Mouse (Mus musculus) midbrain, postnatal 0 days (tissue): Measurements from ENCODE around the gene Trmt44. TPM values are rescaled to one million over a fixed set of nuclear protein-coding genes. Genes with fewer than 3 reads are reported as not detected.
"Not testable (repeated sequence)": the region's sequence is repeated elsewhere in the genome, so short reads cannot be mapped to it uniquely, and the experiment has no call there.

Experiments
- ATAC-seq: fragments of 200-750 bp; cut with Nextera tagmentation; 2 replicates; pipeline ENCODE4 v1.8.0; 2017; ENCODE audit warnings: moderate number of reproducible peaks, mild to moderate bottlenecking, moderate TSS enrichment, moderate library complexity; ENCODE audit not compliant: low FRiP score
- DNase-seq: peaks from one replicate; pipeline ENCODE4 v3.0.0-alpha.2; 2015; ENCODE audit warnings: low spot score
- H3K27ac ChIP-seq: fragments of 300-500 bp; sonication (generic); 2 replicates; pipeline ENCODE4 v1.5.1; 2014; ENCODE audit warnings: low read depth, mild to moderate bottlenecking, low read length, mixed read lengths
- H3K27me3 ChIP-seq: fragments of 300-500 bp; sonication (generic); 2 replicates; pipeline ENCODE4 v1.6.1; 2014; ENCODE audit warnings: low read length, control low read depth, mixed read lengths; ENCODE audit not compliant: insufficient read depth
- H3K36me3 ChIP-seq: fragments of 300-500 bp; sonication (generic); 2 replicates; pipeline ENCODE4 v1.6.1; 2014; ENCODE audit warnings: low read length, control low read depth, mixed read lengths; ENCODE audit not compliant: insufficient read depth
- H3K4me1 ChIP-seq: fragments of 300-500 bp; sonication (generic); 2 replicates; pipeline ENCODE4 v1.6.1; 2014; ENCODE audit warnings: mild to moderate bottlenecking, control low read depth, antibody characterized with exemption, low read length, mixed read lengths; ENCODE audit not compliant: insufficient read depth
- H3K4me2 ChIP-seq: fragments of 300-500 bp; sonication (generic); 2 replicates; pipeline ENCODE4 v1.6.1; 2014; ENCODE audit warnings: low read depth, mild to moderate bottlenecking, low read length, mixed read lengths; ENCODE audit not compliant: poor library complexity, severe bottlenecking
- H3K4me3 ChIP-seq: fragments of 300-500 bp; sonication (generic); 2 replicates; pipeline ENCODE4 v1.5.1; 2014; ENCODE audit warnings: low read depth, mild to moderate bottlenecking, low read length, moderate library complexity
- H3K9ac ChIP-seq: fragments of 300-500 bp; sonication (generic); replicated peaks from 2 replicates; pipeline ENCODE4 v1.6.1; 2014; ENCODE audit warnings: mild to moderate bottlenecking, low read length, moderate library complexity, mixed read lengths; ENCODE audit not compliant: poor library complexity, severe bottlenecking
- H3K9me3 ChIP-seq: fragments of 300-500 bp; sonication (generic); 2 replicates; pipeline ENCODE4 v1.6.1; 2016; ENCODE audit warnings: low read length, control low read depth
- CTCF ChIP-seq: IDR thresholded peaks from 2 replicates; pipeline ENCODE4 v1.5.1; 2016; ENCODE audit warnings: antibody characterized with exemption, mild to moderate bottlenecking
- WGBS: fragments of 180-500 bp; shearing (Covaris S2); extraction: QIAGEN DNeasy Blood & Tissue Kit; methylation state at CpG from one replicate; pipeline ENCODE4 v1.1.7; 2014; 5-methylcytosine and 5-hydroxymethylcytosine counted together
- polyA plus RNA-seq: library from polyadenylated mRNA; unstranded; fragments of >200 nt; fragmentation: Nextera tagmentation; extraction: Ambion mirVana; gene quantifications from 2 replicates; pipeline ENCODE4 v1.2.1, GENCODE M21; 2015
- total RNA-seq: library from RNA; depleted of rRNA; stranded (reverse); fragments of >200 nt; gene quantifications from 2 replicates; pipeline ENCODE4 v1.2.3, GENCODE M21; 2014

The Trmt44 gene
- total and polyA plus RNA-seq, 2 experiments from 2014 or later: 4.9 to 5.8 TPM

DNA sequence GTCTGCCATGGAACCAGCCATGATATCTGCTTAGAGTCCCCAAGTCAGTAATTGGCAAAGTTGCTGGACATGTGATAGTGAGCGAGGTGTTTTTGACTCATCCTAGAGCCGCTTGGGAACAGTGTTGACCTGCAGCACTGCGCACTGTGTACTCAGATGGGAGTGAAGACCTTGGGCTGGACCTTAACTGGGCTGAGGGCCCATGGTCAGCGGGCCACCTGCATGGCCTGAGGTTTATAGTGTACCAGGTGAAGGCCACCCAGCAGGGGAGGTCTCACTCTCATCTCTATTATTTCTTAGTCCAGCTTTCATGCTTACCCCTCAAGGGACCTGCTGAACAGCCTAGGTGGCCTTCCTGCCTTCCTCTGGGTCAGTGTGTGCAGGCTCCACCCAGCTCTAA, 19.9 kb upstream of the Trmt44 start:
- no peak overlapping the region for H3K4me2 ChIP-seq
- H3K36me3 ChIP-seq: peaks cover 52% of the 10 kb centered on the region
- peaks cover 2% of the 10 kb centered on the region; the same call in 1 of the 2 replicates for H3K9me3 ChIP-seq
- no peaks in the 10 kb centered on the region for H3K27me3 ChIP-seq
- no peak for TF ChIP-seq CTCF
- H3K27ac ChIP-seq: no peak overlapping the region
- H3K4me3 ChIP-seq: no peak overlapping the region
- 98% methylated on average over 4 of the region's 4 CpGs for WGBS
- no peaks in the 10 kb centered on the region for H3K4me1 ChIP-seq
- ATAC-seq (no peak), DNase-seq (no peak)
- no peak overlapping the region for H3K9ac ChIP-seq

DNA sequence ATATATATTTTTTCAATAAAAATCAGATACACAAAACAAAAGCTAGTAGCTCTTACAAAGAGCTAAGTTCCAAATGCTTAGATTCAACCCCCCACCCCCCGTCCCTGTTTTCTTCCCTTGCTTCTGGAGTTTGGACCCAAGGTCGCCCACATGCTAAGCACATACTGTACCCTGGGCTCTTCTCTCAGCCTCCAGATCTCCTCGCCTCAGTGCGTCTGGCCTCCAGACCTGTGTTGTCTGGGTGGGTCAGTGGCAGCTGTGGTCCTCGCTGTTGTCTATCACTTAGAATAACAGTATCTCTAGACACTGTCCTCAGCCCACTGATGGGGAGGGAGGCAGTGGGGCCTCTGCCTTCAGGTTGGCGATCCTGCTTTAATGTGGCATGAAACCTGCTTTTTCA, 18.4 kb upstream of the Trmt44 start:
- no peak for ATAC-seq
- TF ChIP-seq CTCF: no peak

GRCm38 (mm10) chr5:35592824-35593223, 18.0 kb upstream of the Trmt44 start:
- Histone ChIP-seq H3K4me3 (no peak overlapping the region), H3K27ac (no peak overlapping the region), H3K9me3 (peaks cover 2% of the 10 kb centered on the region; the same call in 1 of the 2 replicates), H3K4me1 (no peaks in the 10 kb centered on the region), H3K9ac (no peak overlapping the region), H3K36me3 (peaks cover 59% of the 10 kb centered on the region), H3K4me2 (no peak overlapping the region), H3K27me3 (no peaks in the 10 kb centered on the region)
- DNase-seq: no peak
- TF ChIP-seq CTCF: no peak
- WGBS: 84% methylated on average over 4 of the region's 4 CpGs
- ATAC-seq: no peak

More for the DNA sequence above, 18.4 kb upstream of the Trmt44 start:
- no peak for DNase-seq
- Histone ChIP-seq H3K4me2 (no peak overlapping the region), H3K4me3 (no peak overlapping the region), H3K9ac (no peak overlapping the region), H3K9me3 (peaks cover 2% of the 10 kb centered on the region; the same call in 1 of the 2 replicates), H3K27ac (no peak overlapping the region), H3K4me1 (no peaks in the 10 kb centered on the region), H3K27me3 (no peaks in the 10 kb centered on the region), H3K36me3 (peaks cover 59% of the 10 kb centered on the region)
- 84% methylated on average over 6 of the region's 6 CpGs for WGBS

DNA sequence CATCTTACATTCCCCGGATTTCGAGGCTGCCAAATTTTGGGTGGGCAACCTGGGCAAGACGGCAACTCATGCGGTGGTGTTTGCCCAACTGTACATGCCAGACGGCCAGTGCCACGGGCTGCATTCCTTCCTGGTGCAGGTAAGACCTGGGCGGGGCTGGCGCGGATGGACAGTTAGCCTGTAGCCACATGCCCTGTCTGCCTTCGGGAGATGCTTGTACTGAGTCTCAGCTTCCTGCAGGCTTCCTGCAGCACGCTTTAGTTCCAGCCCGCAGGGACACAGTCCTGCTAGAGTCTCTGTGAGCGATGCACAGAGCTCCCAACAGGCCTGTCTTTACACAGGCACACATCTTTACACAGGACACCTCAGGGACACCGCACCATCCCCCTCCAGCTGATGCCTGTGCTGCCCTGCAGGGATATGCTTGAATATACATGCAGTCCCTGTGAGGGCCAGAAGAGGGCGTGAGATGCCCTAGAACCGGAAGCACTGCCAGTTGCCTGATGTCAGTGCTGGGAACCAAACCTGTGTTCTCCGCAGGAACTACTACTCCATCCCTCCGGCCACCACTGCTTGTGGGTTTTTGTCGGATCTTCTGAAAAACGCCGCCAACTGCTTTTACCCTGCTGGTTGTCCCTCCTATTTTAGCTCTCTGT, 17.3 kb upstream of the Trmt44 start:
- Histone ChIP-seq H3K36me3 (peaks cover 59% of the 10 kb centered on the region), H3K9me3 (peaks cover 2% of the 10 kb centered on the region; the same call in 1 of the 2 replicates), H3K4me3 (no peak overlapping the region), H3K27me3 (no peaks in the 10 kb centered on the region), H3K27ac (no peak overlapping the region), H3K4me1 (no peaks in the 10 kb centered on the region), H3K4me2 (no peak overlapping the region), H3K9ac (no peak overlapping the region)
- WGBS: 83% methylated on average over 21 of the region's 21 CpGs
- DNase-seq (no peak), ATAC-seq (no peak)
- peak; percentile 38 for TF ChIP-seq CTCF

DNA sequence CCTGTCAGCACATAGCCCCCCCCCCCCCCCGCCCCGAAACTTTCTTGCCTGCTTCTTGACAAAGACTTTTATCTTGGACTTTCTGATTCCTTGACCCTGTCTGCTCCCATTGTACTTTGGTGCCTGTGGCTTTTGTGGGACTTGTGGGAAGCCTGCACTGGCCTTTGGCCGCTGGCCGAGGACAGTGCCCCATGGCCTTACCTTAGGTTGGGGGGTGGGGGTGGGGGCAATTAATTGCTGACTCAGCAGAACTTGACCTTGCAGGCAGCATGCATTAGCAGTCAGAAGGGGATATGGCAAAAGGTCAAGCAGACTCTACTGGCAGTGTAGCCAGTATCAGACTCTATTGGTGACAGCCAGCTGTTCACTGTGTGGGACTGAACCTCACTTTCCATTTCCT, 16.6 kb upstream of the Trmt44 start:
- H3K9me3 ChIP-seq: peaks cover 2% of the 10 kb centered on the region; the same call in 1 of the 2 replicates
- DNase-seq: no peak
- H3K36me3 ChIP-seq: peaks cover 59% of the 10 kb centered on the region
- no peak overlapping the region for H3K4me2 ChIP-seq
- ATAC-seq: no peak
- WGBS: 93% methylated on average over 3 of the region's 4 CpGs
- TF ChIP-seq CTCF: no peak
- no peak overlapping the region for H3K9ac ChIP-seq
- no peaks in the 10 kb centered on the region for H3K27me3 ChIP-seq
- H3K27ac ChIP-seq: no peak overlapping the region
- H3K4me3 ChIP-seq: no peak overlapping the region
- no peaks in the 10 kb centered on the region for H3K4me1 ChIP-seq

DNA sequence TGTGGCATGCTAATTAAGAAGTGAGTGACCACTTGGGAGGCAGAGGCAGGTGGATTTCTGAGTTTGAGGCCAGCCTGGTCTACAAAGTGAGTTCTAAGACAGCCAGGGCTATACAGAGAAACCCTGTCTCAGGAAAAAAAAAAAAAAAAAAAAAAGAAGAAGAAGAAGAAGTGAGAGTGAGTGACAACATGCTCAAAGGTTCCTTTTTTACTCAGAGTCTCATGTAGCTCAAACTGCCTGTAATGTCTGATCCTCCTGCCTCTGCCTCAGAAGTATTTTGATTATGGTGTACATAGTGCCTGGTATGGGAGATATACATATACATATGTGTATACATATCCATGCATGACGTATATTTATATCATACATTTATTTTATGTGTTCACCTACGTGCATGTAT, 9.4 kb upstream of the Trmt44 start:
- H3K27me3 ChIP-seq, H3K9me3 ChIP-seq, DNase-seq, H3K4me3 ChIP-seq, ATAC-seq, H3K27ac ChIP-seq, H3K4me2 ChIP-seq, H3K9ac ChIP-seq: not testable (repeated sequence)
- WGBS: 88% methylated on average over 2 of the region's 2 CpGs
- Histone ChIP-seq H3K4me1 (peaks cover 10% of the 10 kb centered on the region; the same call in 1 of the 2 replicates), H3K36me3 (peaks cover 15% of the 10 kb centered on the region)
